Mouse (Mus musculus) lung, postnatal 0 days (tissue): ENCODE measurements at regions not wholly inside any gene's neighbourhood (a gene's known extent, or its start where the extent isn't known, plus 50 kb on each side); places are given as distances from the start of the nearest gene placed in this dataset.
"Not testable (repeated sequence)": the region's sequence is repeated elsewhere in the genome, so short reads cannot be mapped to it uniquely, and the experiment has no call there.

Experiments used
- ATAC-seq: fragments of 200-750 bp; cut with Nextera tagmentation; 2 replicates; pipeline ENCODE4 v1.8.0; 2017; ENCODE audit warnings: moderate library complexity
- DNase-seq: peaks from one replicate; pipeline ENCODE4 v3.0.0-alpha.2; 2016; ENCODE audit warnings: low spot score
- H3K27ac ChIP-seq: fragments of 300-500 bp; sonication (generic); 2 replicates; pipeline ENCODE4 v1.5.1; 2014; ENCODE audit warnings: antibody characterized with exemption, mild to moderate bottlenecking, low read length, mixed read lengths
- H3K27me3 ChIP-seq: fragments of 300-500 bp; sonication (generic); replicated peaks from 2 replicates; pipeline ENCODE4 v1.6.1; 2014; ENCODE audit warnings: low read length, mixed read lengths; ENCODE audit not compliant: insufficient read depth
- H3K36me3 ChIP-seq: fragments of 300-500 bp; sonication (generic); 2 replicates; pipeline ENCODE4 v1.6.1; 2014; ENCODE audit warnings: low read length, mixed read lengths; ENCODE audit not compliant: insufficient read depth
- H3K4me1 ChIP-seq: fragments of 300-500 bp; sonication (generic); 2 replicates; pipeline ENCODE4 v1.6.1; 2014; ENCODE audit warnings: antibody characterized with exemption, low read depth, low read length, mixed read lengths; ENCODE audit not compliant: insufficient read depth
- H3K4me2 ChIP-seq: fragments of 300-500 bp; sonication (generic); replicated peaks from 2 replicates; pipeline ENCODE4 v1.6.1; 2014; ENCODE audit warnings: low read depth, mild to moderate bottlenecking, low read length, moderate library complexity, mixed read lengths
- H3K4me3 ChIP-seq: fragments of 300-500 bp; sonication (generic); 2 replicates; pipeline ENCODE4 v1.5.1; 2014; ENCODE audit warnings: low read depth, low read length
- H3K9ac ChIP-seq: fragments of 300-500 bp; sonication (generic); replicated peaks from 2 replicates; pipeline ENCODE4 v1.6.1; 2014; ENCODE audit warnings: low read depth, mild to moderate bottlenecking
- H3K9me3 ChIP-seq: fragments of 300-500 bp; sonication (generic); 2 replicates; pipeline ENCODE4 v1.6.1; 2016; ENCODE audit warnings: low read length, mixed read lengths
- CTCF ChIP-seq: IDR thresholded peaks from 2 replicates; pipeline ENCODE4 v1.5.1; 2016; ENCODE audit warnings: antibody characterized with exemption, mild to moderate bottlenecking
- EP300 ChIP-seq: IDR thresholded peaks from 2 replicates; pipeline ENCODE4 v1.6.1; 2016; ENCODE audit warnings: antibody characterized with exemption, mild to moderate bottlenecking, control low read depth
- WGBS: fragments of 180-500 bp; shearing (Covaris S2); extraction: QIAGEN DNeasy Blood & Tissue Kit; methylation state at CpG from one replicate; pipeline ENCODE4 v1.1.7; 2014; 5-methylcytosine and 5-hydroxymethylcytosine counted together

DNA sequence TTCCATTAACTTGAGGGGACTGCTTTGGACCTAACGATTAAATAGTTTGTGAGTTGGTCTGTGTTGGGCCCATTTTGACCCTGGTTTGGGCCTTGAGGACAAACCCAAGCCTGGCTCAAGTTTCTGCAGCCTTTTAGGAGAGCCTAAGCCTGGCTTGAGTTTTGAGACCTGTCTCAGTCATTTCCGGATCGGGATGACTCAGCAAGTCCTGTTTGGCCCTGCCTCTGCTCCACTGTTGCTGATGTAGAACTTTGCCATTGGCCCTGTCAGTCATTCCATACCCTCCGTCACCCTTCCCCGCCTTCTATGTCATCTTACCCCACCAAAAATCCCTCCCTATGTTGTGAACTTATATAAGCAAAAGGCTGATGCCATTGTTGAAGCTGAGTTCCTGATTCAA is 67.4 kb upstream of the Trim24 start:
- Histone ChIP-seq H3K36me3 (no peaks in the 10 kb centered on the region), H3K9me3 (no peaks in the 10 kb centered on the region), H3K4me1 (no peaks in the 10 kb centered on the region), H3K4me3 (no peak overlapping the region), H3K9ac (no peak overlapping the region), H3K27ac (no peak overlapping the region), H3K27me3 (no peaks in the 10 kb centered on the region), H3K4me2 (no peak overlapping the region)
- ATAC-seq (no peak), DNase-seq (no peak)
- WGBS: 85% methylated on average over 5 of the region's 5 CpGs
- TF ChIP-seq EP300 (no peak), CTCF (no peak)

GRCm38 (mm10) chr6:37805896-37806295 is 64.7 kb upstream of the Trim24 start:
- H3K4me2 ChIP-seq, H3K27ac ChIP-seq, H3K27me3 ChIP-seq, H3K9ac ChIP-seq, H3K36me3 ChIP-seq, H3K4me3 ChIP-seq, DNase-seq, H3K4me1 ChIP-seq, H3K9me3 ChIP-seq, ATAC-seq: not testable (repeated sequence)
- 96% methylated on average over 22 of the region's 24 CpGs for WGBS

DNA sequence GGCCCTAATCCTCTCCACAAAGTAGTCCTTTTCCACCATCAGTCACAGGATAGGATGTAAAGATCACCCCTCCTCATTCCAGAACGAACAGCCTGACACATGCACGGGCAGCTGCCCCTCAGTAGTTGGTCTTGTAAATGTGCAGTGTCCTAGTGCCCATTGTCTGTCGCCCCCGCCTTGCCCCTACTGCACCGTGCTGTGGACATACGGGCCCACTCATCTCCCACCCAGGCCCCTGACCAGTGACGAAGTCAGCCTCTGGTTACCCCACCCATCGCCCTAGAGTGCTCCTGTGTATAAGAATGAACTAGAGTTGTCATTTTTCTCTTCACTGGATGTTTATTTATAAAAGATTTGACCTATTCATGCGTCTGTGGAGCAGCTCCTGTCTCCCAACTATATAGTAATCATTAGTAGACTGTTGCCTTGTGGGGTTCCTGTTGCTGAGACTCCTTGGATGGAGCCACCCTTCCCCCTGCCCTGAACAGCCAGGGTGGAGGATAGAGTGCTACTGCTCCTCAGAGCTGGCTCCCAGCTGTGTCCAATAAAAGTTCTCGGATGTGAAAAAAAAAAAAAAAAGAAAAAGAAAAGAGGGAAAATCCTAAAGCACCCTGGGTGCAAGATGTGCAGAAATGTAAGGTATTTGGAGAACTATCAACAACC is 64.0 kb upstream of the Trim24 start:
- 85% methylated on average over 1 of the region's 10 CpGs for WGBS
- ATAC-seq, H3K4me2 ChIP-seq: not testable (repeated sequence)

DNA sequence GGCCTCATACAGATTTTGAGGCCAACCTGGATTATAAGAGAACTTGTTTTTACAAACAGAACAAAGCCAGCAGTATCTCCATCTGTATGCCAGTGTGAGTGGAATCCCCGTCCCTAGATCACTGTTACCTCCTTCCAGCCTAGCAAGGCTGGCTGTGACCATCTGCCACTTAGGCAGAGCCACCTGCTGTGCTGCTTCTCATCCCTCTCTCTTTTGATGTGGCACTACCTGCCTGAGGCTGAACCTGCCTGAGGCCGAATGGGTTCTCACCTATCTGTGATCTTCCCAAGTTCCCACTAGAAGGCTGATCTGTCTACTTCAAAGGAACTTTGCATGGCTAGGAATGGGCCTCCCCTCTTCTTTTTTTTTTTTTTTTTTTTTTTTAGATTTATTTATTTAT is 55.4 kb upstream of the Trim24 start:
- H3K27me3 ChIP-seq, ATAC-seq, H3K36me3 ChIP-seq, H3K27ac ChIP-seq, DNase-seq, H3K4me1 ChIP-seq, H3K4me3 ChIP-seq, H3K9me3 ChIP-seq, H3K4me2 ChIP-seq, H3K9ac ChIP-seq: not testable (repeated sequence)
- 52% methylated on average over 2 of the region's 2 CpGs for WGBS

More for the DNA sequence above, 64.0 kb upstream of the Trim24 start:
- H3K9me3 ChIP-seq, H3K36me3 ChIP-seq, H3K27me3 ChIP-seq, H3K27ac ChIP-seq, H3K4me3 ChIP-seq, DNase-seq, H3K4me1 ChIP-seq, H3K9ac ChIP-seq: not testable (repeated sequence)
